Mouse (Mus musculus): Measurements from ENCODE around the gene N4bp2. TPM values are rescaled to one million over a fixed set of nuclear protein-coding genes. Genes with fewer than 3 reads are reported as not detected.
A peak's percentile ranks its signal among the peaks of the same experiment; 100 is the strongest.
"Not testable (repeated sequence)": the region's sequence is repeated elsewhere in the genome, so short reads cannot be mapped to it uniquely, and the experiment has no call there.

N4bp2 gene
- polyA plus RNA-seq (2015; fragmentation: Nextera tagmentation; extraction: Ambion mirVana) = 10.5 and 10.8 TPM in 2 replicates

DNA sequence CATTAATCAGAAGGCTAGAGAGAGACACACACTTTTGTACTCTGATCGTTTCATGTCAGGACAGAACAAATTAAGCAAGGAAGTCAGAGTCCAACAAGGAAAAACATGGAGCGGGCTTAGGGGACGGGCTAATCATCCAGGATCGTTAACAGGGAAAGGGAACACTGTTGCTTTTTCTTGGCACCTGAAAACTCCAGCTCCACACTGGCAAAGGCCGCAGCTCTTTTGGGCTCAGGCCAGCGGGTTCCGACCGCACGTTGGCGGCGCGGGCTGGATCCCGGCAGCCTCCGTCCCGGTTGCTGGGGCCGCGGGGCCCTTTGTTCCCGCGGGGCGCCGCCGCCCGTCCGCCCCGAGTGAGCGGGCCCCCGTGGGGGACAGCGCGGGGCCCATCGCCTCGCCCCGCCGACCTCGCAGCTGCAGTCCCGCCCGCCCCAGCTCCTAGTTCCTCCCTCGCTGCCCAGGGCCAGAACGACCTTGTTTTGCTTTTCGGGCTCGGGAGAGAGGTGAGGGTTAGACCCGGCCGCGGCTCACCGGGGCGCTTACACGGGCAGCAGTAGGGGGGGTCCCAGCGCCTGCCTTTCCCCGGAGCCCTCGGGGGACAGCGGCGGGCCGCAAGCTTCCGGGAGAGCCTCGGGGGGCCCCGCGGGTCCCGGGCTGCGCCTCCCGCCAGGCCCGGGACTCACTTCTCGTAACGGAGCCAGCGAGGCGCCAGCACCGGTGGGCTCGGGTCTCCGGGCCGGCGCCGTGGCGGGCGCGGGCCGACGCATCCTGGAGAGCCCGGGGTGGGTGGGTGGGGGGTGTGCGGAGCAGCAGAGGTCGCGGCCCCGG lies at the start of gene N4bp2:
TSS of gene N4bp2 (plus strand) at position 434 of the 828 bp plus-strand sequence.
- Histone ChIP-seq H3K4me3 (ENCODE audit: low read length) (peak within 1 kb of the TSS; percentile 95), H3K4me2 (ENCODE audit: low read depth, low read length) (peak within 1 kb of the TSS; percentile 83), H3K9me3 (replicated peaks; ENCODE audit: control insufficient read depth, low read length) (no peaks in the 10 kb centered on the region), H3K27me3 (ENCODE audit: control insufficient read depth, insufficient read depth, low read length) (no peaks in the 10 kb centered on the region), H3K4me1 (ENCODE audit: control insufficient read depth, insufficient read depth, low read length) (peaks cover 9% of the 10 kb centered on the region), H3K9ac (ENCODE audit: low read length) (peak within 1 kb of the TSS; percentile 100), H3K36me3 (ENCODE audit: control insufficient read depth, insufficient read depth) (no peaks in the 10 kb centered on the region), H3K27ac (ENCODE audit: low read length) (peak within 1 kb of the TSS; percentile 100)
- peak; percentile 19 for ATAC-seq (replicated peaks; ENCODE audit: extremely low read depth, insufficient read depth, low FRiP score)
- WGBS = under 1% methylated on average over 79 of the region's 80 CpGs

DNA sequence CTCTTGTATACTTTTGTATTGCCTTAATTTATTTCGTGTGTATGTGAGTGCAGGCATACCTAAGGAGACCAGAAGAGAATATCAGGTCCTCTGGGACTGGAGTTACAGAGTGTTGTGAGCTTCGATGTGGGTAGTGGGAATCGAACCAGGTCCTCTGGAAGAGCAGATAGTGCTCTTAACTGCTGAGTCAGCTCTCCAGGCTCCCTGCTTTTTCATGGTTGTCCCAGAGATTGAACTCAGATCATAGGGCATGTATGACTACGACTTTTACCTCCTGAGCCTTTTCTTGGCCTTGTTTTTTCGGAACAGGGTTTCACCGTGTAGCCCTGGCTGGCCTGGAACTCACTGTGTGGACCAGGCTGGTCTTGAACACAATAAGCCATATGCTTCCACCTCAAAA lies 48.2 kb upstream of the N4bp2 start:
- WGBS = 81% methylated on average over 6 of the region's 6 CpGs

DNA sequence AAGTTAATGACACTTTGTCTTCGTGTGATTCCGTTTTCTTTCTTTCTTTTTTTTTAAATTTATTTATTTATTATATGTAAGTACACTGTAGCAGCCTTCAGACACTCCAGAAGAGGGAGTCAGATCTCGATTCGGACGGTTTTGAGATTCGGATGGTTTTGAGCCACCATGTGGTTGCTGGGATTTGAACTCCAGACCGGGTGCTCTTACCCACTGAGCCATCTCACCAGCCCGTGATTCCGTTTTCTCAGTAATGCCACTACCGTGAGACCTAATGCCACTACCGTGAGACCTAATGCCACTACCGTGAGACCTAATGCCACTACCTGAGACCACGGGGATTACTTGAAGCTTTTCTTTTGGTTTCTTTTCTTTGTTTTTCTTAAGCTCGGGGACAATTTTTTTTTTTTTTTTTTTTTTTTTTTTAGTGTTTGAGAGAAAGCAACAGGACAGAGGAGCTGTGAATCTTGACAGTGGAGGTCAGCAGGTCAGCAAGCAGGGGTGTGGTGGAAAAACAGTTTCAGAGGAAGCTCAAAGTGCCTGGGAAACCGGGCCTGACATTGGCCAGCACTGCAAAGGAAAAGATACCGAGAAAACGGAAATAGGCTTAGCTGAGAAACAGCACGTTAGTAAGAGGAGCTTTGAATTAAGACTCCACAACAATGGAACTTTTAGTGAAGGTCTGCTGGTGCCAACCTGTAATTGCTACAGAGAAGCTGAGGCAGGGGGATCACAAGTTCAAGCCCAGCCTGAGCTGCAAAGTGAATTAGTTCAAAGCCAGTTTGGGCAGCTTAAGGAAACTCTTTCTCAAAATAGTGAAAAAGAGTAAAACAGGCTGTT lies 46.0 kb upstream of the N4bp2 start:
- 72% methylated on average over 18 of the region's 18 CpGs for WGBS
- peak; percentile 41 for ATAC-seq (replicated peaks; ENCODE audit: extremely low read depth, insufficient read depth, low FRiP score)
- H3K9me3 ChIP-seq (replicated peaks; ENCODE audit: control insufficient read depth, low read length) = no peaks in the 10 kb centered on the region
- H3K27me3 ChIP-seq (ENCODE audit: control insufficient read depth, insufficient read depth, low read length) = no peaks in the 10 kb centered on the region
- no peaks in the 10 kb centered on the region for H3K4me1 ChIP-seq (ENCODE audit: control insufficient read depth, insufficient read depth, low read length)
- H3K4me2 ChIP-seq (ENCODE audit: low read depth, low read length) = no peak overlapping the region
- peak overlapping the region; percentile 68 for H3K27ac ChIP-seq (ENCODE audit: low read length)
- no peak overlapping the region for H3K4me3 ChIP-seq (ENCODE audit: low read length)
- no peaks in the 10 kb centered on the region for H3K36me3 ChIP-seq (ENCODE audit: control insufficient read depth, insufficient read depth)
- H3K9ac ChIP-seq (ENCODE audit: low read length) = no peak overlapping the region

More for the DNA sequence above, 48.2 kb upstream of the N4bp2 start:
- no peak overlapping the region for H3K27ac ChIP-seq (ENCODE audit: low read length)
- H3K36me3 ChIP-seq (ENCODE audit: control insufficient read depth, insufficient read depth) = no peaks in the 10 kb centered on the region
- no peaks in the 10 kb centered on the region for H3K9me3 ChIP-seq (replicated peaks; ENCODE audit: control insufficient read depth, low read length)
- ATAC-seq (replicated peaks; ENCODE audit: extremely low read depth, insufficient read depth, low FRiP score) = no peak
- H3K9ac ChIP-seq (ENCODE audit: low read length) = no peak overlapping the region
- H3K4me2 ChIP-seq (ENCODE audit: low read depth, low read length) = no peak overlapping the region
- no peak overlapping the region for H3K4me3 ChIP-seq (ENCODE audit: low read length)
- H3K4me1 ChIP-seq (ENCODE audit: control insufficient read depth, insufficient read depth, low read length) = no peaks in the 10 kb centered on the region
- no peaks in the 10 kb centered on the region for H3K27me3 ChIP-seq (ENCODE audit: control insufficient read depth, insufficient read depth, low read length)

DNA sequence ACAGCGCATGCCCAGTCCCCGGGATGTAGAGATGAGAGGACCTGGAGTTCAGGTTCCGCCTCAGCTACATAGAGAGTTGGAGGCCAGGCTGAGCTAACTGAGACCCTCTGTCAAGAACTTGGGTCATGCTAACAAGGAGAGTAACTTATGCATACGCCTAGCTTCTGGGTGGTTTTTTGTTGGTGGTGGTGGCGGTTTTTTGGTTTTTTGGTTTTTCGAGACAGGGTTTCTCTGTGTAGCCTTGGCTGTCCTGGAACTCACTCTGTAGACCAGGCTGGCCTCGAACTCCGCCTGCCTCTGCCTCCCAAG lies 45.5 kb upstream of the N4bp2 start:
- ATAC-seq (replicated peaks; ENCODE audit: extremely low read depth, insufficient read depth, low FRiP score); H3K4me3 ChIP-seq (ENCODE audit: low read length); H3K4me2 ChIP-seq (ENCODE audit: low read depth, low read length); H3K27me3 ChIP-seq (ENCODE audit: control insufficient read depth, insufficient read depth, low read length); H3K4me1 ChIP-seq (ENCODE audit: control insufficient read depth, insufficient read depth, low read length); H3K9ac ChIP-seq (ENCODE audit: low read length); H3K36me3 ChIP-seq (ENCODE audit: control insufficient read depth, insufficient read depth); H3K9me3 ChIP-seq (replicated peaks; ENCODE audit: control insufficient read depth, low read length): not testable (repeated sequence)
- H3K27ac ChIP-seq (ENCODE audit: low read length) = peak overlapping the region; percentile 68
- 92% methylated on average over 8 of the region's 8 CpGs for WGBS

DNA sequence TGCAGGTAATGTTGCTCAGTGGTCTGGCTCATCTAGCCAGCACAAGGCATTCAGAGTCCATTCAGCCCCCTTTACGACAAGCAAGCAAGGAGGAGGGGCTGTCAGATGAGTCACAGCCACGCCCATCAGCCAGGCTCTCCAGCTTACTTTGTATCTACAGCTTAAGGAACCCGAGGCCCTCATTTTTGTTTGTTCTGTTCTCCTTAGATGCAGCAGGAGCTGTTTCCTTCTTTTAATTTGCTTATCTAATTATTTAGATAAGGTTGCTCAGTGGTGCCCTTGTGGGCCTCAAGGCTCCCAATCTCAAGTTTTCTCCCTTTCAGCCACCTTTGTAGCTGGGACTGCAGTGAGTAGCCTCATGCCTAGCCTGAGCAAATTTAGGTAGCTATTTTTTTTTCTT lies 45.0 kb upstream of the N4bp2 start:
- no peak overlapping the region for H3K9ac ChIP-seq (ENCODE audit: low read length)
- no peak for ATAC-seq (replicated peaks; ENCODE audit: extremely low read depth, insufficient read depth, low FRiP score)
- no peak overlapping the region for H3K4me3 ChIP-seq (ENCODE audit: low read length)
- 12% methylated on average over 3 of the region's 3 CpGs for WGBS
- H3K4me2 ChIP-seq (ENCODE audit: low read depth, low read length) = no peak overlapping the region
- H3K9me3 ChIP-seq (replicated peaks; ENCODE audit: control insufficient read depth, low read length) = no peaks in the 10 kb centered on the region
- no peaks in the 10 kb centered on the region for H3K4me1 ChIP-seq (ENCODE audit: control insufficient read depth, insufficient read depth, low read length)
- no peaks in the 10 kb centered on the region for H3K36me3 ChIP-seq (ENCODE audit: control insufficient read depth, insufficient read depth)
- no peaks in the 10 kb centered on the region for H3K27me3 ChIP-seq (ENCODE audit: control insufficient read depth, insufficient read depth, low read length)
- H3K27ac ChIP-seq (ENCODE audit: low read length) = no peak overlapping the region

DNA sequence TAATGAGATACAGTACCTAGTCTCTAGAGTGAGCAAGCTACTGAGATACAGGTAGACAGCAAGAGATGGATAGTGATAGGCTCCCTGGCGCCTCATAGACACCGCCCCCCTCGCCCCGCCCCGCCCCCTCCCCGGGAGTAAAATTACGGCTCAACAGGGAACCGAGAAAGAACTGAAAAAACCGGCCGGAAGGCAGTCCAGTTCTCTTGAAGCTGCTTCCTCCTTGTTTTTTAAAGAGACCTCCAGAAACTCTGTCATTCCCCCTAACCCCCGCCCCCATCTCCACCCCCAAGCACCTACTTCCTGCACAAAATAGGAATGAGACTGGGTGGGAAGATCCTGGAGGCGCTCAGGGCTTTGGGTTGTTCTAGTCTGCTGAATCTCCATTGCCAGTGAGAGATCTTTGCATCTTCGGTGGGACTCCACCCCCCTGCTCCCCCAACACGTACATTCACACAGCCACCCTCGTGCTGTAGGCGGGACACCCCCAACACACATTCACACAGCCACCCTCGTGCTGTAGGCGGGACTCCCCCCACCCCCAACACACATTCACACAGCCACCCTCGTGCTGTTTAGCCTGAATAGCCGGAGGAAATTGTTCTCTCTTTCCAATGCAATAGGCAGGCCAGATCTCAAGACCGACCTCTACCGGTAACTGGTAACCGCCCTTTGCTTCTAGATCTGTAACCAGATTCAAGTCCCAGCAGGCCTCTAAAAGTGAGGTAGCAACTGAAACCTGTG lies 38.8 kb upstream of the N4bp2 start:
- Histone ChIP-seq H3K4me3 (ENCODE audit: low read length) (peak overlapping the region; percentile 56), H3K4me1 (ENCODE audit: control insufficient read depth, insufficient read depth, low read length) (peaks cover 5% of the 10 kb centered on the region; the same call in 1 of the 2 replicates), H3K9me3 (replicated peaks; ENCODE audit: control insufficient read depth, low read length) (no peaks in the 10 kb centered on the region), H3K36me3 (ENCODE audit: control insufficient read depth, insufficient read depth) (no peaks in the 10 kb centered on the region), H3K9ac (ENCODE audit: low read length) (peak overlapping the region; percentile 76), H3K27ac (ENCODE audit: low read length) (peak overlapping the region; percentile 94), H3K4me2 (ENCODE audit: low read depth, low read length) (peak overlapping the region; percentile 85), H3K27me3 (ENCODE audit: control insufficient read depth, insufficient read depth, low read length) (no peaks in the 10 kb centered on the region)
- WGBS = 0% methylated on average over 23 of the region's 23 CpGs
- ATAC-seq (replicated peaks; ENCODE audit: extremely low read depth, insufficient read depth, low FRiP score) = peak; percentile 81

DNA sequence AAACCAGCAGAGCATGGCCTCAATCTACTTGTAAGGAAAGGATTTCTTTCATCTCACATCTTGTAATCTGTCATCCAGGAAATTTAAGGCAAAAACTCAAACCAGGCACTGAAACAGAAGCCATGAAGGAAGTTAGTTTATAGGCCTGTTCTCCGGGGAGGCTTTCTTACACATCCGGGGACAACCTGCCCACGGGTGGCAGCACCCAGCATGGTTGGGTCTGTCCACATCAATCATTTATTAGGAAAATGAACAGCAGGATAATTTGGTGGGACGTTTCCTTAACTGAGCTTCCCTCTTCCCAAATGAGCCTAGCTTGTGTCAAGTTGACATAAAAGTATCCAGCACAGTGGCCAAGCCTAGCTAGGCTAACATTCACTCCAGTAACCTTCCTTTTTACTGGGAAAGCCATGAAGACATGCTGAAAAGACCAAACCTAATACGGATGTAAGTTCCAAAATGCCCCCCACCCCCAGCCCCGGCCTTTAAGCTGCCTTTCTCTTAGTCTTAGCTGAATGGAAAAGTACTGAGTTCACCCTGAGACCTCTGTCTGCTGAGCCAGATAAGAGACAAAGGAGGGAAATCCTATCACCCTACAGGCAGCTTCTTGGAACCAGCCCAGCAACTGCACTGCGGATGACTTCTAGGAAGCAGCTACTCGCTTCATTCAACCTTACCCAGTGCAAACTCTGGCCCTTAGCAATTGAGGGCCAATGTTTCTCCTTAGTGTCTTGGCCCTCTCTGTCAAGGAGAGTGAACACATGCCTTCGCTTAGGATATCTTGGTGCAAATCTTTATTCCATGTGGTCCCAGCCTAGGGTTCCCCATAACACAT lies 31.9 kb upstream of the N4bp2 start:
- Histone ChIP-seq H3K27me3 (ENCODE audit: control insufficient read depth, insufficient read depth, low read length) (no peaks in the 10 kb centered on the region), H3K27ac (ENCODE audit: low read length) (peak overlapping the region; percentile 78), H3K4me3 (ENCODE audit: low read length) (no peak overlapping the region), H3K9me3 (replicated peaks; ENCODE audit: control insufficient read depth, low read length) (no peaks in the 10 kb centered on the region), H3K36me3 (ENCODE audit: control insufficient read depth, insufficient read depth) (no peaks in the 10 kb centered on the region), H3K4me1 (ENCODE audit: control insufficient read depth, insufficient read depth, low read length) (peaks cover 10% of the 10 kb centered on the region), H3K9ac (ENCODE audit: low read length) (no peak overlapping the region), H3K4me2 (ENCODE audit: low read depth, low read length) (no peak overlapping the region)
- WGBS = 34% methylated on average over 9 of the region's 9 CpGs
- ATAC-seq (replicated peaks; ENCODE audit: extremely low read depth, insufficient read depth, low FRiP score) = peak; percentile 85

DNA sequence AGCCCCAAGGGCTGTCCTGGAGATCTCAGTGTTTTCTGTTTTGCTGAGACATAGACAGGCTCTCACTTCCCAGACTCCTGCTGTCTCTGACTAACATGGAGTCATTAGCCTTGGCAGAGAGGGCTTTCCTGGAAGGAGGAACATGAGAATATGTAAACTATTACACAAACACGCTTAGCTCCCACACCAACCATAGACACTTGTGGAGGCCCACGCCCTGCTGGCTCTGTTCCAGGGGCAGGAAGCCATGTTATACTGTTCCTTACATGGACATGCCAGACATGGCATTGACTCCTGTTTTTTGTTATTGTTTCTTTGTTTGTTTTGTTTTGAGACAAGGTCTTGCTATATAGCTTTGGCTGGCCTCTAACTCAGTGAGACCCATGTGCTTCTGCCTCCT lies 27.7 kb upstream of the N4bp2 start:
- WGBS = 74% methylated on average over 2 of the region's 2 CpGs

More for the DNA sequence above, 27.7 kb upstream of the N4bp2 start:
- no peaks in the 10 kb centered on the region for H3K36me3 ChIP-seq (ENCODE audit: control insufficient read depth, insufficient read depth)
- H3K4me3 ChIP-seq (ENCODE audit: low read length) = no peak overlapping the region
- no peaks in the 10 kb centered on the region for H3K27me3 ChIP-seq (ENCODE audit: control insufficient read depth, insufficient read depth, low read length)
- H3K4me2 ChIP-seq (ENCODE audit: low read depth, low read length) = no peak overlapping the region
- no peak overlapping the region for H3K9ac ChIP-seq (ENCODE audit: low read length)
- H3K27ac ChIP-seq (ENCODE audit: low read length) = no peak overlapping the region
- peaks cover 10% of the 10 kb centered on the region for H3K4me1 ChIP-seq (ENCODE audit: control insufficient read depth, insufficient read depth, low read length)
- no peaks in the 10 kb centered on the region for H3K9me3 ChIP-seq (replicated peaks; ENCODE audit: control insufficient read depth, low read length)
- no peak for ATAC-seq (replicated peaks; ENCODE audit: extremely low read depth, insufficient read depth, low FRiP score)
